Mouse (Mus musculus) granulocyte monocyte progenitor cell, adult 5-6 weeks (primary cell): ENCODE measurements at regions not wholly inside any gene's neighbourhood (a gene's known extent, or its start where the extent isn't known, plus 50 kb on each side); places are given as distances from the start of the nearest gene placed in this dataset.

Experiments used
- ATAC-seq: replicated peaks from 2 replicates; pipeline ENCODE4 v1.8.0; 2016; ENCODE audit warnings: mild to moderate bottlenecking, moderate TSS enrichment, inconsistent platforms; ENCODE audit not compliant: poor library complexity, severe bottlenecking

- ATAC-seq = peak; percentile 26
These were observed 51.1 kb upstream of the 1700012B07Rik start for GRCm38 (mm10) chr11:109878931-109879330.
